Mouse (Mus musculus): ENCODE results near the gene Pdlim4.

DNA sequence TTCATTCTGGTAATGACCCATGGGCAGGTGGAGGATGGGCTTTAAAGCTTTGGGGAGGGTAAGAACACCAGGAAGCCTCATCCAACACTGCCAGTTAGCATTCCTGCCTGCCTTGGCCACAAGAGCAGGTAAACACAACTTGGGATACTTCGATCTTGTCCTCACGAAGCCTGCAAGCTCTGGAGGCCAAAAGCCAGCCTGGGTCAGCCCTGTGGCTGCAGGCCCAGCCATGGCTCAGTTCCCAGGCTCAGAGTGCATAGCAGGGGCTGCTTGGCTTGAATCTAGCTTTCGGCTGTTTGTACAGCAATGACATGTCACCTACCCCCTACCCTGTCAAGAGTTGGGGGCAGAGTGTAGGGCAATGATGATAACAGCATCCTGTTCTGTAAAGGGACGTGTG lies 61.9 kb downstream of the Pdlim4 start:
- TF ChIP-seq GATA1 (IDR thresholded peaks at IDR 0.05; ENCODE audit: low read length) (no peak), TAL1 (IDR thresholded peaks at IDR 0.05; ENCODE audit: low read length) (no peak)
